Mouse (Mus musculus): ENCODE measurements around the gene Nsf. TPM values are rescaled to one million over a fixed set of nuclear protein-coding genes. Genes with fewer than 3 reads are reported as not detected.

The Nsf gene
- polyA plus RNA-seq, 1 experiment = 297 TPM

- Histone ChIP-seq H3K4me1 (ENCODE audit: control insufficient read depth, insufficient read depth, low read length) (0 out of 2 replicates have a peak, but pooled peaks cover 3% of the 10 kb centered on the region), H3K4me3 (ENCODE audit: insufficient read depth, low read depth, low read length) (no peak overlapping the region), H3K27ac (ENCODE audit: insufficient read depth, low read depth, low read length) (no peak overlapping the region)
- WGBS = 90% methylated on average over 11 of the region's 11 CpGs
- no peak for TF ChIP-seq CTCF (IDR thresholded peaks at IDR 0.05; ENCODE audit: insufficient read depth, low read depth, low read length)
- TF ChIP-seq POLR2A (IDR thresholded peaks at IDR 0.05; ENCODE audit: insufficient read depth, low read depth, low read length) = no peak
Measured at GRCm38 (mm10) chr11:103909809-103910208, 44.0 kb downstream of the Nsf start.

GRCm38 (mm10) chr11:103909396-103909795 lies 44.5 kb downstream of the Nsf start:
- H3K27ac ChIP-seq (ENCODE audit: insufficient read depth, low read depth, low read length) = no peak overlapping the region
- WGBS = 88% methylated on average over 12 of the region's 12 CpGs
- TF ChIP-seq POLR2A (IDR thresholded peaks at IDR 0.05; ENCODE audit: insufficient read depth, low read depth, low read length) (no peak), CTCF (IDR thresholded peaks at IDR 0.05; ENCODE audit: insufficient read depth, low read depth, low read length) (no peak)
- no peak overlapping the region for H3K4me3 ChIP-seq (ENCODE audit: insufficient read depth, low read depth, low read length)
- 0 out of 2 replicates have a peak, but pooled peaks cover 3% of the 10 kb centered on the region for H3K4me1 ChIP-seq (ENCODE audit: control insufficient read depth, insufficient read depth, low read length)

- H3K4me1 ChIP-seq (ENCODE audit: control insufficient read depth, insufficient read depth, low read length) = peaks cover 5% of the 10 kb centered on the region; the same call in 1 of the 2 replicates
- H3K27ac ChIP-seq (ENCODE audit: insufficient read depth, low read depth, low read length) = no peak overlapping the region; the same call in 1 of the 2 replicates
- no peak for TF ChIP-seq POLR2A (IDR thresholded peaks at IDR 0.05; ENCODE audit: insufficient read depth, low read depth, low read length)
- 44% methylated on average over 7 of the region's 7 CpGs for WGBS
- H3K4me3 ChIP-seq (ENCODE audit: insufficient read depth, low read depth, low read length) = no peak overlapping the region
Measured at GRCm38 (mm10) chr11:103906051-103906719, 47.7 kb downstream of the Nsf start.

- Histone ChIP-seq H3K4me1 (ENCODE audit: control insufficient read depth, insufficient read depth, low read length) (peaks cover 11% of the 10 kb centered on the region; the same call in 1 of the 2 replicates), H3K27ac (ENCODE audit: insufficient read depth, low read depth, low read length) (no peak overlapping the region), H3K4me3 (ENCODE audit: insufficient read depth, low read depth, low read length) (no peak overlapping the region)
- 67% methylated on average over 9 of the region's 9 CpGs for WGBS
- no peak for TF ChIP-seq POLR2A (IDR thresholded peaks at IDR 0.05; ENCODE audit: insufficient read depth, low read depth, low read length)
- no peak for TF ChIP-seq CTCF (IDR thresholded peaks at IDR 0.05; ENCODE audit: insufficient read depth, low read depth, low read length)
Measured at GRCm38 (mm10) chr11:103905506-103905905, 48.4 kb downstream of the Nsf start.

GRCm38 (mm10) chr11:103901581-103901966 lies 52.3 kb downstream of the Nsf start:
- Histone ChIP-seq H3K4me1 (ENCODE audit: control insufficient read depth, insufficient read depth, low read length) (peaks cover 16% of the 10 kb centered on the region; the same call in 1 of the 2 replicates), H3K27ac (ENCODE audit: insufficient read depth, low read depth, low read length) (no peak overlapping the region), H3K4me3 (ENCODE audit: insufficient read depth, low read depth, low read length) (no peak overlapping the region)
- 81% methylated on average over 4 of the region's 4 CpGs for WGBS
- no peak for TF ChIP-seq CTCF (IDR thresholded peaks at IDR 0.05; ENCODE audit: insufficient read depth, low read depth, low read length)
- no peak for TF ChIP-seq POLR2A (IDR thresholded peaks at IDR 0.05; ENCODE audit: insufficient read depth, low read depth, low read length)

GRCm38 (mm10) chr11:103900803-103901580 lies 52.9 kb downstream of the Nsf start:
- WGBS = 58% methylated on average over 20 of the region's 20 CpGs
- no peak overlapping the region for H3K27ac ChIP-seq (ENCODE audit: insufficient read depth, low read depth, low read length)
- H3K4me1 ChIP-seq (ENCODE audit: control insufficient read depth, insufficient read depth, low read length) = peaks cover 13% of the 10 kb centered on the region; the same call in 1 of the 2 replicates
- TF ChIP-seq POLR2A (IDR thresholded peaks at IDR 0.05; ENCODE audit: insufficient read depth, low read depth, low read length) = no peak
- TF ChIP-seq CTCF (IDR thresholded peaks at IDR 0.05; ENCODE audit: insufficient read depth, low read depth, low read length) = no peak
- H3K4me3 ChIP-seq (ENCODE audit: insufficient read depth, low read depth, low read length) = no peak overlapping the region

GRCm38 (mm10) chr11:103896966-103897750 lies 56.7 kb downstream of the Nsf start:
- Histone ChIP-seq H3K27ac (ENCODE audit: insufficient read depth, low read depth, low read length) (no peak overlapping the region), H3K4me1 (ENCODE audit: control insufficient read depth, insufficient read depth, low read length) (peaks cover 23% of the 10 kb centered on the region), H3K4me3 (ENCODE audit: insufficient read depth, low read depth, low read length) (no peak overlapping the region)
- TF ChIP-seq POLR2A (IDR thresholded peaks at IDR 0.05; ENCODE audit: insufficient read depth, low read depth, low read length) (no peak), CTCF (IDR thresholded peaks at IDR 0.05; ENCODE audit: insufficient read depth, low read depth, low read length) (no peak)
- 92% methylated on average over 11 of the region's 11 CpGs for WGBS

GRCm38 (mm10) chr11:103896056-103896455 lies 57.8 kb downstream of the Nsf start:
- 87% methylated on average over 4 of the region's 4 CpGs for WGBS

More at GRCm38 (mm10) chr11:103896056-103896455, 57.8 kb downstream of the Nsf start:
- peaks cover 22% of the 10 kb centered on the region for H3K4me1 ChIP-seq (ENCODE audit: control insufficient read depth, insufficient read depth, low read length)
- TF ChIP-seq CTCF (IDR thresholded peaks at IDR 0.05; ENCODE audit: insufficient read depth, low read depth, low read length) (no peak), POLR2A (IDR thresholded peaks at IDR 0.05; ENCODE audit: insufficient read depth, low read depth, low read length) (no peak)
- H3K4me3 ChIP-seq (ENCODE audit: insufficient read depth, low read depth, low read length) = no peak overlapping the region
- H3K27ac ChIP-seq (ENCODE audit: insufficient read depth, low read depth, low read length) = no peak overlapping the region

All from olfactory bulb, adult 2 months (tissue).